Mouse (Mus musculus): ENCODE results near the gene RPS10-NUDT3.

DNA sequence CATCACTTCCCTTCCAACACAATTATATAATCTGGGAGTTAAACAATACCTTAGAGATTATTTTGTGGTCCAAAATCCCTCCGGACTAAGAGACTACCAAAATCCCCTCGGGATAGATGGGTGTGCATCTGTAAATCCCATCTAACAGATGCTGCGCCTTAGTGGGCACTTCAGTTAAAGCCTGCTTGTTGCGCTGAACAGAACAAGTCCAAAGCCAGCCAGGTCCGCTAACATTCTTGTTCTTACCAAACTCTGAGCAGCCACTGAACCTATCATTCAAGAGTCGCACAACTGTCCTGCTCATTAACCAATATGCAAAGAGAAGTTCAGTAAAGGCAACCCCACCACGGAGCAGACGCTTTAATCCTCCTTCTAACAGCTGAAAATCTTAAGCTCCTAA lies 13.9 kb downstream of the RPS10-NUDT3 start:
- TF ChIP-seq CTCF (IDR thresholded peaks at IDR 0.05; ENCODE audit: low read depth), result no peak
- no peak for TF ChIP-seq EP300 (IDR thresholded peaks at IDR 0.05; ENCODE audit: low read depth)

Data from liver, postnatal 0 days (tissue).